Mouse (Mus musculus): Measurements from ENCODE around the gene Cdyl2. TPM values are rescaled to one million over a fixed set of nuclear protein-coding genes. Genes with fewer than 3 reads are reported as not detected.

The Cdyl2 gene
- total and polyA plus RNA-seq, 3 experiments, result not detected

DNA sequence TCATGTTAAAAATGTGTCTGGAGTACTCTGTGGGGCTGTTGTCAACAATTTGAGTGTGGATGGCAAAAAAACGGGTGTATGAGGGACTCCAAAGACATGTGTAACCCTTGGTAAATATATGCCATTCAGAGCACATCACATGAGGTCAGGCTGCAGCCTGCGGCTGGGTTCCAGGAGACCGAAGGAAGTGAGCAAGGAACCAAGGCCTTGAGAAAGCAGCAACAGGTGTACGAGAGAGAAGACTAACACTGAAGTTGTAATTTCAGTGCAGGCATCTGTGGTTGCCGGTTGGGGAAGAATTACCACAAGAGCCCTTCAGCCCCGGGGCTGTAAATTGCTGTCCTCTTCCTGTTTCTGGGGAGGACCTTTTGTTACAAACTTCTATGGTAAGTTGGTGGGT, 133.1 kb downstream of the Cdyl2 start:
- H3K4me1 ChIP-seq (ENCODE audit: insufficient read depth, low read depth, low read length), result no peaks in the 10 kb centered on the region
- no peaks in the 10 kb centered on the region for H3K36me3 ChIP-seq (replicated peaks)
- H3K27me3 ChIP-seq (ENCODE audit: insufficient read depth, low read length), result no peaks in the 10 kb centered on the region
- H3K4me3 ChIP-seq (ENCODE audit: low read depth, low read length), result no peak overlapping the region
- no peak for DNase-seq (ENCODE audit: low spot score)
- peaks cover 67% of the 10 kb centered on the region for H3K9me3 ChIP-seq (replicated peaks)
- no peak for ATAC-seq (ENCODE audit: extremely low read depth, insufficient number of reproducible peaks, low FRiP score, poor library complexity, severe bottlenecking)
- no peak for TF ChIP-seq CTCF (IDR thresholded peaks at IDR 0.05; ENCODE audit: low read depth, low read length)
- TF ChIP-seq TAL1 (conservative IDR thresholded peaks at IDR 0.05; ENCODE audit: low read depth, low read length), result no peak
- TF ChIP-seq POLR2AphosphoS5 (IDR thresholded peaks at IDR 0.05; ENCODE audit: insufficient replicate concordance, low read depth, low read length), result no peak
- TF ChIP-seq GATA1 (IDR thresholded peaks at IDR 0.05; ENCODE audit: borderline replicate concordance, low read length), result no peak
- no peak for TF ChIP-seq GATA2 (IDR thresholded peaks at IDR 0.05; ENCODE audit: borderline replicate concordance, low read depth, low read length)

DNA sequence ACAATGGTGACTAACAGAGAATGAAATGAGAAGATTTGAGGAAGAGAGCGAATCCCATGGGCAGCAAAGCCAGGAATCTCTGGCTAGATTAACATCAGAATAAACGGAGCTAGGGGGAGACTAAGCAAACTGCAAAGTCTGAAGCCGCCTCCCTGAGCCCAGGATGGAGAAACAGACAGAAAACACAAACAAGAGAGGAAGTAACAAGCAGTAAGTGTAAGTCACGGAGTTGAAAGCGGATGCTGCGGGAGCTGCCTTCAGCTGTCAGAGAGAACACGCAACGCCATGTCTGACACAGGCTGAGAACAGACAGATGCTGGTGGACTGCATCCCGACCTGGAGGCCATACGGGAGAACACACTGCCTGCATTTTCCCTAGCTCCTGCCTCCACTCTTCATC, 141.6 kb downstream of the Cdyl2 start:
- ATAC-seq (ENCODE audit: extremely low read depth, insufficient number of reproducible peaks, low FRiP score, poor library complexity, severe bottlenecking) (no peak), DNase-seq (ENCODE audit: low spot score) (no peak)
- no peaks in the 10 kb centered on the region for H3K27me3 ChIP-seq (ENCODE audit: insufficient read depth, low read length)
- no peak for TF ChIP-seq GATA1 (IDR thresholded peaks at IDR 0.05; ENCODE audit: borderline replicate concordance, low read length)
- TF ChIP-seq CTCF (IDR thresholded peaks at IDR 0.05; ENCODE audit: low read depth, low read length), result no peak
- no peak for TF ChIP-seq POLR2AphosphoS5 (IDR thresholded peaks at IDR 0.05; ENCODE audit: insufficient replicate concordance, low read depth, low read length)
- no peak for TF ChIP-seq GATA2 (IDR thresholded peaks at IDR 0.05; ENCODE audit: borderline replicate concordance, low read depth, low read length)
- no peak for TF ChIP-seq TAL1 (conservative IDR thresholded peaks at IDR 0.05; ENCODE audit: low read depth, low read length)
- peak overlapping the region; percentile 16; the same call in 1 of the 2 replicates for H3K4me3 ChIP-seq (ENCODE audit: low read depth, low read length)
- no peaks in the 10 kb centered on the region for H3K36me3 ChIP-seq (replicated peaks)
- H3K9me3 ChIP-seq (replicated peaks), result peaks cover 80% of the 10 kb centered on the region
- no peaks in the 10 kb centered on the region for H3K4me1 ChIP-seq (ENCODE audit: insufficient read depth, low read depth, low read length)

DNA sequence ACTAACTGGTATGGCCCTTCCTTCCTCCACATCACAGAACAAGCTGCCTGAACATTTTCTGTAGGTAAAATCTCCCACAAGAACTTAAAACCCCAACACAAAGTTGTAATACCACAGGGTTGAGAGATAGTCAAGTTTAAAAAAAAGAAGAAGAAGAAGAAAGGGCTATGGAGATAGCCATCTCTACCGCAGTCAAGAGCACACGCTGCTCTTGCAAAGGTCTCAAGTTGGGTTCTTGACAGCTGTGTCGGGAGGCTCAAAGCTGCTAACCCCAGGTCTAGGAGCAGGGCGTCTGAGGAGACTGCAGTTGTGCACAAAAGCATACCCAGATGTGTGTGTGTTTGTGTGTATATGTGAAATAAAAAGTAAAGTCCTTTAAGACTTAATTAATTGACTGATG, 142.2 kb downstream of the Cdyl2 start:
- no peak for DNase-seq (ENCODE audit: low spot score)
- Histone ChIP-seq H3K4me1 (ENCODE audit: insufficient read depth, low read depth, low read length) (no peaks in the 10 kb centered on the region), H3K36me3 (replicated peaks) (no peaks in the 10 kb centered on the region), H3K9me3 (replicated peaks) (peaks cover 82% of the 10 kb centered on the region), H3K4me3 (ENCODE audit: low read depth, low read length) (no peak overlapping the region), H3K27me3 (ENCODE audit: insufficient read depth, low read length) (no peaks in the 10 kb centered on the region)
- no peak for ATAC-seq (ENCODE audit: extremely low read depth, insufficient number of reproducible peaks, low FRiP score, poor library complexity, severe bottlenecking)
- TF ChIP-seq POLR2AphosphoS5 (IDR thresholded peaks at IDR 0.05; ENCODE audit: insufficient replicate concordance, low read depth, low read length) (no peak), CTCF (IDR thresholded peaks at IDR 0.05; ENCODE audit: low read depth, low read length) (no peak), GATA1 (IDR thresholded peaks at IDR 0.05; ENCODE audit: borderline replicate concordance, low read length) (no peak), TAL1 (conservative IDR thresholded peaks at IDR 0.05; ENCODE audit: low read depth, low read length) (no peak), GATA2 (IDR thresholded peaks at IDR 0.05; ENCODE audit: borderline replicate concordance, low read depth, low read length) (no peak)

DNA sequence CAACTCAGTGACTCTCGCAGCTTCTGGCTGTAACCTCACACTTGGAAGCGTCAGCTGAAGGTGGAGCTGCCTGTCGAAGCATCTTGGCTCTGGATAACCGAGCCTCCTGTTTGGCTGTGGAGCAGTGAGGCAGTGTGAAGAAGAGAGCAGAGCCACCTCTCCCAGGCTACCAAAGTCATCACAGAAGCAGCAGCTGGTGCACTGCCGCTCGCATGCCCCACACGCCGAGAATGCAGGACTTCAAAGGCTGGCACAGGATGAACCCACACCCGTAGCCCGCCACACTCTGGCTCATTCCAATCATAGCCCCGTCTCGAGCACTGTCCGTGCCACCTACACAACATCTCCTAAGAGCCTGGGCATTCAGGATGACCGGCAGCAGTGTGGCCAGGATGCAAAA, 142.7 kb downstream of the Cdyl2 start:
- Histone ChIP-seq H3K9me3 (replicated peaks) (peaks cover 82% of the 10 kb centered on the region), H3K4me1 (ENCODE audit: insufficient read depth, low read depth, low read length) (no peaks in the 10 kb centered on the region), H3K4me3 (ENCODE audit: low read depth, low read length) (no peak overlapping the region; the same call in 1 of the 2 replicates), H3K27me3 (ENCODE audit: insufficient read depth, low read length) (no peaks in the 10 kb centered on the region), H3K36me3 (replicated peaks) (no peaks in the 10 kb centered on the region)
- TF ChIP-seq GATA1 (IDR thresholded peaks at IDR 0.05; ENCODE audit: borderline replicate concordance, low read length) (no peak), TAL1 (conservative IDR thresholded peaks at IDR 0.05; ENCODE audit: low read depth, low read length) (no peak), CTCF (IDR thresholded peaks at IDR 0.05; ENCODE audit: low read depth, low read length) (no peak), POLR2AphosphoS5 (IDR thresholded peaks at IDR 0.05; ENCODE audit: insufficient replicate concordance, low read depth, low read length) (no peak), GATA2 (IDR thresholded peaks at IDR 0.05; ENCODE audit: borderline replicate concordance, low read depth, low read length) (no peak)
- no peak for ATAC-seq (ENCODE audit: extremely low read depth, insufficient number of reproducible peaks, low FRiP score, poor library complexity, severe bottlenecking)
- no peak for DNase-seq (ENCODE audit: low spot score)

DNA sequence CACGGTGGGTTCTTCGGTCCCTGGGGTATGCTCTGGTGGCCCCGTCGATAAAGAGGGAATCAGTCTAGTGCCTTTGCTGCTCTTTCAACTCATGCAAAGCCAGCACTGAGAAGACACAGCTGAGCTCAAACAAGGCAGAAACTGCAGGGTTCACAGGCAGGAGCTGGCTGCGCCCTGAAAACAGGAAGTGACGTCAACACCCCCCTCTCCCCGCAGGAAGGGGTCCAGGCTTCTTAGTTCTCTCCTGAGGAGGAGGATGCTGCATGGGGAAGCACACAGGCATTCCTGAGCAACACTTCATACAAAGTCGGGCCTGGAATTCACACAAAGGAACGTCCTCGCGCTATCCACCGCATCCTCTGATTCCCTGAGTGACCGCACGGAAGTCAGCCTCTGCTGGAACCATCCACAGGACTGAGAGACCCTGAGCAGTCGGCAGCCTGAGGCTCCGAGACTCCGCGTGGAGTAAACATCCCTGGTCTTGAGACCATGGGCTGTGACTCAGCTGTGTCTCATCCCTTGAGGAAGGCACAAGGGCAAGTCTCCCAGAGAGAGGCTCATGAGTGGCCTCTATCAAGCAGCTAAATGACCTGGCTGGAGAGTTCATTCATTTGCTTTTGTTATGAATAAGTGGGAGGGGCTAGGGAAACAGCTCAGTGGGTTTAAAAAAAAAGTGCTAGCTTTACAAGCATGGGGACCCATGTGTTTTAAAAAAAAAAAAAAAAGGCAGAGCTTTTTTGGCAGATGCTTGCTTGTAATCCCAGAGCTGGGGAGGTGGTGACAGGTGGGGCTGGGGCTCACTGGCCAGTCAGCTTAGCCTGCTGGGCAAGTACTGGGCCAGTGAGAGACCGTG, 144.9 kb downstream of the Cdyl2 start:
- DNase-seq (ENCODE audit: low spot score), result no peak
- TF ChIP-seq POLR2AphosphoS5 (IDR thresholded peaks at IDR 0.05; ENCODE audit: insufficient replicate concordance, low read depth, low read length), result no peak
- TF ChIP-seq GATA2 (IDR thresholded peaks at IDR 0.05; ENCODE audit: borderline replicate concordance, low read depth, low read length), result no peak
- TF ChIP-seq CTCF (IDR thresholded peaks at IDR 0.05; ENCODE audit: low read depth, low read length), result no peak
- TF ChIP-seq TAL1 (conservative IDR thresholded peaks at IDR 0.05; ENCODE audit: low read depth, low read length), result no peak
- TF ChIP-seq GATA1 (IDR thresholded peaks at IDR 0.05; ENCODE audit: borderline replicate concordance, low read length), result no peak

DNA sequence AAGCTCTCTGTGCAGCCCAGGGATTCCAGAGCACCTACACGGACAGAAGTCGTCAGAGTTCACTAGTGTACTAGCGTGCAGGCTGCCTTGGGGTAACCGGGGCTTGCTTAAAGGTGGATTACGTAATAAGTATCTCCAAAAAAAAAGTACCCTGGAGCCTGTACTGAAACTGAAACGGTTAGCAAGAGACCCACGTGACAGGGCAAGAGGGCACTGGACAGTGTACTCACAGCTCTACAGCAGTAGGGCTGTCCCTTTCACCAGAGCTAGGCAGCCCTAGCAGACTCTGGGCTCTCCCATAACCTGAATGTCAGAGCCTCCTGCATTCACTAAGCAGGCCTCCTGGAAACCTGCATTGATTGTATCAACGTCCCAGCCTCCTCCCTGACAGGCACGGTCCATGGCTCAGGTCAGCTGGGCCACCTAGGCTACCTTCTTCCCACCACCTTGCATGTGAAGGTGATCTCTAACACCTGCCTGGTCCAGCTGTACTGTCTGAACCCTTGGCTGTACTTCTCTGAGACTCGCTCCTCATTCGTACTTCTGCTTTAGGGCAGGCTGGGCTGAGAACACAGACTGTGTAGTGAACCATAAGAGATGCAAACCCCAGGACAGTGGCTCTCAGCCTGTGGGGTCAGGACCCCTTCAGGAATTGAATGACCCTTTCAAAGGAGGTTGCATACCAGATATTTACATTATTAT, 151.3 kb downstream of the Cdyl2 start:
- H3K36me3 ChIP-seq (replicated peaks), result no peaks in the 10 kb centered on the region
- H3K9me3 ChIP-seq (replicated peaks), result peaks cover 95% of the 10 kb centered on the region
- ATAC-seq (ENCODE audit: extremely low read depth, insufficient number of reproducible peaks, low FRiP score, poor library complexity, severe bottlenecking) (no peak), DNase-seq (ENCODE audit: low spot score) (no peak)
- TF ChIP-seq POLR2AphosphoS5 (IDR thresholded peaks at IDR 0.05; ENCODE audit: insufficient replicate concordance, low read depth, low read length), result no peak
- H3K4me3 ChIP-seq (ENCODE audit: low read depth, low read length), result no peak overlapping the region
- no peaks in the 10 kb centered on the region for H3K27me3 ChIP-seq (ENCODE audit: insufficient read depth, low read length)
- H3K4me1 ChIP-seq (ENCODE audit: insufficient read depth, low read depth, low read length), result no peaks in the 10 kb centered on the region

More for the DNA sequence above, 144.9 kb downstream of the Cdyl2 start:
- no peak for ATAC-seq (ENCODE audit: extremely low read depth, insufficient number of reproducible peaks, low FRiP score, poor library complexity, severe bottlenecking)
- Histone ChIP-seq H3K27me3 (ENCODE audit: insufficient read depth, low read length) (no peaks in the 10 kb centered on the region), H3K9me3 (replicated peaks) (peaks cover 84% of the 10 kb centered on the region), H3K4me3 (ENCODE audit: low read depth, low read length) (no peak overlapping the region), H3K4me1 (ENCODE audit: insufficient read depth, low read depth, low read length) (no peaks in the 10 kb centered on the region), H3K36me3 (replicated peaks) (no peaks in the 10 kb centered on the region)
